Mouse (Mus musculus): ENCODE results near the gene Chga. TPM values are rescaled to one million over a fixed set of nuclear protein-coding genes. Genes with fewer than 3 reads are reported as not detected.

Chga gene
- polyA plus RNA-seq, 1 experiment, result 73.7 TPM

DNA sequence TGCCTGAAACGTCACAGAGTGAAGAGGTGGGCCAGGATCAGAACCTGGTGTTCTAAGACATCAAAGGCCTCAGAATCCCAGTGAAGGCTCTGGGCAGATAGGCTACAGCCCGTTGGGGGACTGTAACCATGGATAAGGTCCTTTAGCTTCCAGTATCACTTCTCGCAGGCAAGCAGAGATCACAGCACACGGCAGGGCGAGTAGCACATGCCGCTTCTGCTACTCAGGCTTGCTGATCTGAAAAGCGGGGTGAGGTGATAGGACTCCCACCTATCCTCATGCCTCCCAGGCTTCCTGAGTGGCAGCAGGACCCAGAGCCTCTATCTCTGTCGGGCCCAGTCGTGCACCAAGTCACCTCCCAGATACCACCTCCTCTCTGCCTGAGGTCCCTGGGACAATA lies 16.9 kb downstream of the Chga start:
- H3K36me3 ChIP-seq (ENCODE audit: control insufficient read depth, insufficient read depth, low read length), result peaks cover 79% of the 10 kb centered on the region
- H3K27ac ChIP-seq (ENCODE audit: insufficient read depth, low read depth, low read length), result no peak overlapping the region
- 94% methylated on average over 9 of the region's 9 CpGs for WGBS
- no peaks in the 10 kb centered on the region for H3K27me3 ChIP-seq (ENCODE audit: control insufficient read depth, insufficient read depth, low read length)
- H3K4me3 ChIP-seq (ENCODE audit: low read depth, low read length), result no peak overlapping the region
- TF ChIP-seq CTCF (IDR thresholded peaks at IDR 0.05; ENCODE audit: extremely low read depth, insufficient read length, insufficient replicate concordance, low read depth, low read length) (no peak), POLR2A (IDR thresholded peaks at IDR 0.05; ENCODE audit: low read depth, low read length) (no peak)
- H3K4me1 ChIP-seq (ENCODE audit: control insufficient read depth, insufficient read depth, insufficient read length, low read length), result peaks cover 2% of the 10 kb centered on the region

DNA sequence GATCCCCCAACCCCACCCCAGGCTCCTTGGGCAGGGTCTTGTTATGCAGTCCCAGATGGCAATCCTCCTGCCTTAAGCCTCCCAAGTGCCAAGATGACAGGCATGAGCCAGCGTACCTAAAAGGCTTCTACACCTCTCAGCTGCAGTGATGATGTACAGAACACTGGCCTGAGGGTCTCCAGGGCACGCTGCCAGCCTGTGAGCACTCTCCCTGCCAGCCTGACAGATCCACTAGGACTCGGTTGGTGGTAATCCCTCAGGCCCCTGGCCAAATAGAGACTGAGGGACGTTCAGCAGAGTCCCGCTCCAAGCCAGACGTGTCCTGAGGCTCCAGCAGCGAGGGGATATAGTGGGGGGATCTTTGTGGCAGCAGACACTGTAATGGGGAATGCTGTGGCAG lies 18.3 kb downstream of the Chga start:
- TF ChIP-seq CTCF (IDR thresholded peaks at IDR 0.05; ENCODE audit: extremely low read depth, insufficient read length, insufficient replicate concordance, low read depth, low read length) (no peak), POLR2A (IDR thresholded peaks at IDR 0.05; ENCODE audit: low read depth, low read length) (no peak)
- no peak overlapping the region for H3K4me3 ChIP-seq (ENCODE audit: low read depth, low read length)
- WGBS, result 90% methylated on average over 7 of the region's 7 CpGs
- H3K4me1 ChIP-seq (ENCODE audit: control insufficient read depth, insufficient read depth, insufficient read length, low read length), result peaks cover 2% of the 10 kb centered on the region
- H3K36me3 ChIP-seq (ENCODE audit: control insufficient read depth, insufficient read depth, low read length), result peaks cover 92% of the 10 kb centered on the region
- H3K27me3 ChIP-seq (ENCODE audit: control insufficient read depth, insufficient read depth, low read length), result no peaks in the 10 kb centered on the region
- H3K27ac ChIP-seq (ENCODE audit: insufficient read depth, low read depth, low read length), result no peak overlapping the region

DNA sequence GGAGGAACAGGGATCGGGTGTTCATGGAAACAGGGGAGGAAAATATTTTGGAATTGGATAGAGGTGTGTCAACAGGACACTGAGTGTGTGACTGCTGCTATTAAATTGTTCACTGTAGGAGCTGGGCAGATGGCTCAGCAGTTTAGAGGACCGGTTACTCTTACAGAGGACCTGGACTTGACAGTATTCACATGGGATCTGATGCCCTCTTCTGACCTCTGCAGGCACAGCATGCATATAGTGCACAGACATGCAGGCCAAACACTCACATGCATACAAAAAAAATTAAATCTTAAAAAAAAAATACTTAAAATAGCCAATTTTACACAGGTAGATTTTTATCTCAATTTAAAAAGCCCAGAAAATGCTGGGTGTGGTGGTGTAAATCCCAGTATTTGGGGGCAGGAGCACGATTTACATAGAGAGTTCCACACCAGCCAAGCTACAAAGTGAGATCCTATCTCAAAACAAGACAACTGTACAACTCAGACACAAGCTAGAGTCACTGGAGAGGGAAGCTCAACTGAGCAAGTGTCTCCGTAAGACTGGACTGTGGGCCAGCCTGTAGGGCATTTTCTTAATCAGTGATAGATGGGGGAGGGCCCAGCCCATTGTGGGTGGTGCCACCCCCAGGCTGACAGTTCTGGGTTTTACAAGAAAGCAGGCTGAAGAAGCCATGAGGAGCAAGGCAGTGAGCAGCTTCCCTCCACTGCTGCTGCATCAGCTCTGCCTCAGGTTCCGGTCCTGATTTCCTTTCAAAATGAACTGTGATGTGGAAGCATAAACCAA lies 21.0 kb downstream of the Chga start:
- Histone ChIP-seq H3K4me1 (ENCODE audit: control insufficient read depth, insufficient read depth, insufficient read length, low read length) (peaks cover 2% of the 10 kb centered on the region), H3K36me3 (ENCODE audit: control insufficient read depth, insufficient read depth, low read length) (peaks cover 96% of the 10 kb centered on the region), H3K4me3 (ENCODE audit: low read depth, low read length) (no peak overlapping the region), H3K27me3 (ENCODE audit: control insufficient read depth, insufficient read depth, low read length) (no peaks in the 10 kb centered on the region), H3K27ac (ENCODE audit: insufficient read depth, low read depth, low read length) (no peak overlapping the region)
- WGBS, result 89% methylated on average over 5 of the region's 5 CpGs
- TF ChIP-seq CTCF (IDR thresholded peaks at IDR 0.05; ENCODE audit: extremely low read depth, insufficient read length, insufficient replicate concordance, low read depth, low read length) (no peak), POLR2A (IDR thresholded peaks at IDR 0.05; ENCODE audit: low read depth, low read length) (no peak)

DNA sequence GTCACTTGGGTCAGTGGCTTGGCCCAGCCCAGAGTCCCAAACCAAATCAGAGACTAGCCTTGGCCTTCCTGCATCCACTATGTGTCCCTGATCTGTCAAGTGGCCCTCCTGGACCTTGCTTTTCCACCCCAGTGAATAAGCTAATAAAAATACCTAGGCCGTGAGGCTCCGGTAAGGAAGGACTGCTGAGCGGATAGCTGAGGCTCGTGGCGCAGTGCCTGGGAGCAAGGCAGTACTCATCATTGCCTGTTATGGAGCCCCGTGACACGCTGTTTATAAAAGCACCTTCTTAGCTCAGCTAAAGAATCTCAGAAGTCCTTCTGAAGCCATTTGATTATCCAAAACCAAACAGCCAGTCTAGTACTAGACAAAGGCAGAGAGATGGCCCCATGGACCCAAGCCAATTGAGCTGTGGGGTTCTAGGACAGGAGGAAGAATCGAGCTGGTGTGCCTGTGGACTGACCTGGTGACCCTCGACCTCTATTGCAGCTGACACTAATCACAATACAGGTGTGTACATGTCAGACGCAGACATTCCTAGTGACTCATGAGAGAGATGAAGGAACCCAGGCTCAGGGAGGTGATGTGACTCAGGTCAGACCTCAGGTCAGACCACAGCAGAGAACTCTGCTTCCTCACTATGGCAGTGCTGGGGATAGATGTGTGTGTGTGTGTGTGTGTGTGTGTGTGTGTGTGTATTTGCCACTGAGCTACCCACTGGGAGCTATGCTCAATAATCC lies 22.1 kb downstream of the Chga start:
- 70% methylated on average over 10 of the region's 10 CpGs for WGBS
- Histone ChIP-seq H3K27me3 (ENCODE audit: control insufficient read depth, insufficient read depth, low read length) (no peaks in the 10 kb centered on the region), H3K4me1 (ENCODE audit: control insufficient read depth, insufficient read depth, insufficient read length, low read length) (peaks cover 2% of the 10 kb centered on the region), H3K4me3 (ENCODE audit: low read depth, low read length) (no peak overlapping the region), H3K27ac (ENCODE audit: insufficient read depth, low read depth, low read length) (0 out of 2 replicates have a peak overlapping the region, but pooled peaks have one; percentile 4), H3K36me3 (ENCODE audit: control insufficient read depth, insufficient read depth, low read length) (peaks cover 92% of the 10 kb centered on the region)
- TF ChIP-seq CTCF (IDR thresholded peaks at IDR 0.05; ENCODE audit: extremely low read depth, insufficient read length, insufficient replicate concordance, low read depth, low read length) (no peak), POLR2A (IDR thresholded peaks at IDR 0.05; ENCODE audit: low read depth, low read length) (no peak)

DNA sequence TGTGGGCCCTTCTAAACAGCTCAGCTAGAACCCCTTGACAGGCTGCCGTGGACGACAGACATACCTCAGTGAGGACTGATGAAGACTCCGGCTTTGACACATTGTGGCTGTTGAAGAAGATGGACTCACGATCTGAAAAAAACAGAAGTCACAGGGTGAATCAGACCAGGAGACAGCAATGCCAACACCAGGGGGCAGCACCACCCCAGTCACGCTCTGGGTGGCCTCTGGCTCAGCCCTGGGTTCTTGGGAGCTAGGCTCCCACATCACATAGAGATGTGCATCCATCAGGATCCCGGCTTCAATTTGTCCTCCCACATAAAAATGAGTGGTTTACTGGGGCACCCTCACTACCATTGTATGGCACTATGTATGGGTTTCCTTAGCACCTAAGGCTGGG lies 24.3 kb downstream of the Chga start:
- H3K27ac ChIP-seq (ENCODE audit: insufficient read depth, low read depth, low read length), result no peak overlapping the region
- WGBS, result 71% methylated on average over 6 of the region's 6 CpGs
- peaks cover 88% of the 10 kb centered on the region for H3K36me3 ChIP-seq (ENCODE audit: control insufficient read depth, insufficient read depth, low read length)
- TF ChIP-seq CTCF (IDR thresholded peaks at IDR 0.05; ENCODE audit: extremely low read depth, insufficient read length, insufficient replicate concordance, low read depth, low read length) (peak; percentile 70), POLR2A (IDR thresholded peaks at IDR 0.05; ENCODE audit: low read depth, low read length) (no peak)
- no peak overlapping the region for H3K4me3 ChIP-seq (ENCODE audit: low read depth, low read length)
- H3K4me1 ChIP-seq (ENCODE audit: control insufficient read depth, insufficient read depth, insufficient read length, low read length), result peaks cover 7% of the 10 kb centered on the region
- H3K27me3 ChIP-seq (ENCODE audit: control insufficient read depth, insufficient read depth, low read length), result no peaks in the 10 kb centered on the region

DNA sequence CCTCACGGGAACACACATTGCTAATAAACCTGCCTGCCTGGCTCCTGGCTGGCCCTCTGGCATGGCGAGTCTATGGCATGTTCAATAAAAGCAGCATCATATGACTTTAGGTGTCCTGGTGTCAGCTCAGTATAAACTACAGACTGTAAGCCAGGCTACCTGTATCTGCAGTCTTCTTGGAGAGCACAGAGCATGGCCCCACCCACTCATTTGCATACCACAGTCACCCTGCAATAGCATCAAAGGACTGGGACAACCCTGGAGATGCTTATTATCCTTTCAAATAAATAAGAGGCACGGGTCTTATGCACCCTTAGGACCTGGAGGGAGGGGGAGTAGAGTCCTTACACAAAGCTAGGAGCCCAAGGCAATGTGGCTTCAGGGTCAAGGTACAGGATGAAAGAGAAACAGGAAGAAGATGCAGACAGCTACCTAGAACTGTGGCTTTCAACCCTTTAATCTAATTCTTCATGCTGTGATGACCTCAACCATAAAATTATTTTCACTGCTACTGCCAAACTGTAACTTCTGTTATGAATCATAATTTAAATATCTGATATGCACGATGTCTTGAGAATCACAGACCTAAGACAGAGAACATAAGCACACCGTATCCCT lies 26.9 kb downstream of the Chga start:
- Histone ChIP-seq H3K4me3 (ENCODE audit: low read depth, low read length) (no peak overlapping the region), H3K27ac (ENCODE audit: insufficient read depth, low read depth, low read length) (no peak overlapping the region), H3K36me3 (ENCODE audit: control insufficient read depth, insufficient read depth, low read length) (peaks cover 89% of the 10 kb centered on the region), H3K4me1 (ENCODE audit: control insufficient read depth, insufficient read depth, insufficient read length, low read length) (peaks cover 6% of the 10 kb centered on the region), H3K27me3 (ENCODE audit: control insufficient read depth, insufficient read depth, low read length) (no peaks in the 10 kb centered on the region)
- TF ChIP-seq POLR2A (IDR thresholded peaks at IDR 0.05; ENCODE audit: low read depth, low read length) (no peak), CTCF (IDR thresholded peaks at IDR 0.05; ENCODE audit: extremely low read depth, insufficient read length, insufficient replicate concordance, low read depth, low read length) (no peak)
- WGBS, result 54% methylated on average over 5 of the region's 5 CpGs

DNA sequence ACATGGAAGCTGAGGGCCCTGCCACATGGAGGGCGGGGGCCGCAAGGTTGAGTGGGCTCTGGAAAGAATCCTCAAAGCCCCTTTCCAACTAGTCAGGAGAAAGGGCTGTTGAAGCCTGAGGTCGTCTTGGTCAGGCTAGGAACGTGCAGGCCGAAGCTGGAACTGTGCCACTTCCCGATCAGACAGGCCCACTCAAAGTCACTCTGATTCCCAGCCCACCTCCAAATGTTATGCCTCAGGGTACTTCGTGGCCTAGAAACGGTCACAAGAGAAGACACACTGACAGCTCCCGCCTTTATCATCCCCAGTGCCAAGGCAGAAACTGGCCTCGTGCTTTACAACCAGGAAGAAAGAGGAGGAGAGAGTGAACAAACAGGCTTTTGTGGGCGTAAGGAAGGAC lies 27.7 kb downstream of the Chga start:
- Histone ChIP-seq H3K27ac (ENCODE audit: insufficient read depth, low read depth, low read length) (no peak overlapping the region), H3K27me3 (ENCODE audit: control insufficient read depth, insufficient read depth, low read length) (no peaks in the 10 kb centered on the region), H3K36me3 (ENCODE audit: control insufficient read depth, insufficient read depth, low read length) (peaks cover 90% of the 10 kb centered on the region), H3K4me1 (ENCODE audit: control insufficient read depth, insufficient read depth, insufficient read length, low read length) (peaks cover 6% of the 10 kb centered on the region), H3K4me3 (ENCODE audit: low read depth, low read length) (no peak overlapping the region)
- 68% methylated on average over 11 of the region's 11 CpGs for WGBS
- TF ChIP-seq POLR2A (IDR thresholded peaks at IDR 0.05; ENCODE audit: low read depth, low read length) (no peak), CTCF (IDR thresholded peaks at IDR 0.05; ENCODE audit: extremely low read depth, insufficient read length, insufficient replicate concordance, low read depth, low read length) (no peak)

Measured in small intestine, adult 2 months (tissue).